Mouse (Mus musculus) thymus, postnatal 4 days (tissue): Measurements from ENCODE around the gene Izumo2.

Experiments
- DNase-seq: peaks from one replicate; pipeline ENCODE4 v3.0.0; 2021

The Izumo2 gene

GRCm38 (mm10) chr7:44708574-44708973, at the start of gene Izumo2:
Gene Izumo2, plus strand, starts transcription at chr7:44708742.
- no peak for DNase-seq

- DNase-seq: no peak
Observed at GRCm38 (mm10) chr7:44661219-44661618, 47.3 kb upstream of the Izumo2 start.

DNA sequence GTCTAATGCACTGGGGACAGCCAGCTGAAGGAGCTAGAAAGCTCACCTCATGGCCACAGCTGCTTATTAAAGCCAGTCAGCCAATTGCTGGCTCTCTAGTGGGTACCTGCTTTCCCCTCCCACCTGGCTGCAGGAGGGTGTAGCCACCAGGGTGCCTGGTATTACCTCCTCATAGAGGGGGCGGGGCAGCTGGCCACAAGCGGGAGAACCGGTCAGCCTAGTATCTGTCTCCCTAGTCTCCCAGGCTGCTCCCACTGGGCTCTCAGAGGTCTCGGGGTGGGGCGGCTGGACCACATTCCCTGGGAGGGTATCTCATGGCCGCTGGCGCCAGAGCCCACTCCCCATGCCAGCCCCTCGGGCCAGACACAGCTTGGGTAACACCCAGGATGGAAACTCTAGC, 46.4 kb upstream of the Izumo2 start:
- no peak for DNase-seq

GRCm38 (mm10) chr7:44662569-44662968, 46.0 kb upstream of the Izumo2 start:
- DNase-seq: no peak

GRCm38 (mm10) chr7:44663546-44663945, 45.0 kb upstream of the Izumo2 start:
- no peak for DNase-seq

DNA sequence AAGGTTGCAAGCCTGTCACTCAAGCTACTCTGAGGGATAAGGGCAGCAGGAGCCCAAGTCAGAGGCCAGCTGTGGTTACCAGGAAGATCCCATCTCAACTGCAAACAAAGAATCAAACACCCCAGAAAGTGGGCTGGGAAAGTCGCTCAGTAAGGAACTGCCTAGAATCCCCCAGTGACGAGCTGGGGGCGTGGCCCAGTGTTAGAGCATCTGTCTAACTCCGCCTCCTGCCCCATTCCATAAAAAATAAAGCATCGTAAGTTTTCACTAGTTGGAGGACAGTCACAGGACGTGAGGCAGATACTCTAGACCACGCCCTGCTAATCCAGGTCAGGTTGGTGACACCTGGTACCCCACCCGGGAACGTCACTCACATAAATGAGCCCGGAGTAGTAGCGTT, 43.8 kb upstream of the Izumo2 start:
- DNase-seq: no peak

- DNase-seq: no peak
Observed at GRCm38 (mm10) chr7:44666462-44666861, 42.1 kb upstream of the Izumo2 start.

- no peak for DNase-seq
Observed at GRCm38 (mm10) chr7:44667996-44668738, 40.4 kb upstream of the Izumo2 start.

GRCm38 (mm10) chr7:44669103-44669502, 39.4 kb upstream of the Izumo2 start:
- no peak for DNase-seq

- DNase-seq: peak; percentile 22
Observed at GRCm38 (mm10) chr7:44670803-44671202, 37.7 kb upstream of the Izumo2 start, which contains the start of gene Myh14. Gene Myh14, minus strand, starts transcription at chr7:44670843.

DNA sequence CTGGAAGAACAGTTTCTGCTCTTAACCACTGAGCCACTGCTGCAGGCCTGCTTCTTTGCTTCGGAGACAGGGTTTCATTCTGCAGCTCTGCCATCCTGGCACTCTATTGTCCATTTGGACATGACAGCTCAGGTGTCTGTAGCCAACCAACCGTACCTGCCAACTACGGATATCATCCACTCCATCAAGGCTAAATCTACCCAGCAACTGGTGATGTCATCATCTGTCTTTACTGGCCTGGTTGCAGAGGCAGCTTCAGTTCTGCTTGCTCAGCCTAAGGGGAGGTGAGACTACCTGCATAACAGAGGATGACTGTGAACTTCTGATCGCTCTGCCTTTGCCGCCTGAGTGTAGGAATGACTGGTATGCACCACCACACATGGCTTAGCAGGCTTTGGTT, 36.3 kb upstream of the Izumo2 start:
- no peak for DNase-seq

DNA sequence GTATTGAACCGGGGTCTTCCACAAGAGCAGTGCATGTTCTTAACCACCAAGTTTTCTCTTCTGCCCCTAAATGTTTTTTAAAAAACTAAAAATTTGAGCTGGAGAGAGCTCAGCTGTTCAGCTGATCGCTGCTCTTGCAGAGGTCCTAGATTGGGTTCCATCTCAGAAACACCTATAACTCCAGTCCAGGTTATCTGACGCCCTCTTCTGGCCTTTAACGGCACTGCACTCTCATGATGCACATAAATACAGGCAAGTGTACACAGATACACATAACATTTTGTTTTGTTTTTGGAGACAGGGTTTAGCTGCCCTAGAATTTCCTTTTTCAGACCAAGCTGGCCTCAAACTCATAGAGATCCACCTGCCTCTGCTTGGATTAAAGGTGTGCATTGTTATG, 34.0 kb upstream of the Izumo2 start:
- DNase-seq: no peak

DNA sequence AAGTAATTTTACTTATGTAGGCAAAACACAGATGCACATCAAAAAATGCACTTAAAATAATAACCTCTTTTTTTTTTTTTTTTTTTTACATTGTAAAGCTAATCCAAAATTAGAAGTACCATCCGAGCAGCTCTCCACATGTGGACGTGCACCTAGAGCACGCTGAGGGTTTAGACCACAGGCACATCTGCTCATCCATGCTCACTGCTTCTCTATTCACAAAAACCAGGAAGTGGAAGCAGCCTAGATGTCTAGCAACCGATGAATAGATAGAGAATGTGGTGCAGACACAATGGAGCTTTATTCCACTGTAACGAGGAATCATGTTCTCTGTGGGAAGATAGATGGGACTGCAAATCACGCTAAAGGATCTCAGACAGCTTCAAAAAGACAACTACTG, 33.4 kb upstream of the Izumo2 start:
- no peak for DNase-seq

DNA sequence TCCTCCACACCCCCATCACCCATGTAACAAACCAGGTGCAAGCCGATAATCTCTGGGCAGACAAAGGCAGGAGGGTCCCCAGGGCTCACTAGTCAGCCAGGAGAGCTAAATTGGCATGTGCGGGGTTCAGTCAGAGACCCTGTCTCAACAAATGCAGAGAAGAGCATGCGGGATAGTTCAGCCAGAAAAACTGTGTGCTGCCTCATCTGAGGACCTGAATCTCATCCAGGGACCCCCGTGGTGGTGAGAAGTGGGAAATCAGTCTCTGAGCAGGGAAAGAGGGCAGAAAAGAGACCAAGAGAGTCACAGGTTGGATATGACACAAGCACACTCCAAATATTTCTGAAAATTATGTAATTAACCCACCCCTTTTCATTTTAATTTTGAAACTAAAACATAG, 32.4 kb upstream of the Izumo2 start:
- no peak for DNase-seq

DNA sequence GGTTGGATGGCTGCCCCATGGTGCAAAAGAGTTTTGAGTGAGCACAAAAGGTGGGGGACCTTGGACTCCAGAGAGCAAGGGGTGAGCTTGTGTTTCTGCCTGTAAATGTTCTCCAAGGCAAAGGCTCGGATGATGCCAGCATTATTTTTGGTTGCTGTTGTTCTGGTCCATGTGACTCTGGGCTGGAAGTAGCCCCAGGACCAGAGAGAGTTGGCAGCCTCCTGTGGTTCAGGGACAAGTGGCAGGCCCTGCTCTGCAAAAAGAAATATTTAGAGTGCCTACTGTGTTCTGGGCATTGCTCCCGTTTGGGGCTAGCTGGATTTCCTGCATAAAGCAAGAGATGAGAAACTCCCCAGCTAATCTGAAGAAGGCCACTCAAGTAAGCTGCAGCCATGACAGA, 31.9 kb upstream of the Izumo2 start:
- no peak for DNase-seq

- no peak for DNase-seq
Observed at GRCm38 (mm10) chr7:44683656-44684055, 24.9 kb upstream of the Izumo2 start.

DNA sequence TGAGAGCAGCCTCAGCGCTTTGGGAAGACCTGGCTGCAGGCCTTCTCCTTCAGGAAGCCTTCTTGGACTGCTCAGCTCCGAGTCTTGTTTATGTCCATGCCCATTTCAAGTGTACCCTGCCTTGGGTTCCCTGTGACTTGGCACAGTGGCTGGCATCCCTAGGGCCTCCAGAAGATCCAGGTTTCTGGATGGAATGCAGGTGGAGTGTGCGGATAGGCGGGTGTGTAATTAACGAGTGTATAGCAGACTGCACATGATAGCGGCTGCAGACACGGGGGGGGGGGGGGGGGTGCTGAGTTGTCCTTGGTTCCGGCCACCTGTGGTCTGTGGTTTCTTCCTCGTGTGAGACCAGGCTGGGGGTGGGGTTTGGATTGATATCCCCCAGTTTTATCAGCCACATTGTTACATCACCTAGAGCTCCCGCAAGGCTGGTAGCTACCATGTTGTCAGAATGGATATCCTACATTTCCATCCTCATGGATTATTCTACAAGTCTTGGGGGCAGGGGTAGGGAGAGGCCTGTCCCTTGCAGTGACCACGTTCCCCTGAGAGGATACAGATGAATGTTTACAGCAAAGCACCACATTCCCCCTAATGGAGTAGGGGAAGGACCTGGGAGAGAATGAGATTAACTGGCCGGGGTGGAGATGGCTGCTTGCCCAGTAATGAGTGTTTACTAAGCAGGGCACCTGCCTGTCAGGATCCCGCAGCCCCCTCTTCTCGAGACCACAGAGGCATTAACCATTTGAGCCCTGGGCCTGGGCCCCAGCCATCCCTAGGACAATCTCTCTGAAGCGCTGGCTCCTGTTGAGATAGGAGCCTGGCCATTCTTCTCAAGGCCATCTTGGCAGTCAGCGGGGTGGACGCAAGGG, 22.8 kb upstream of the Izumo2 start:
- no peak for DNase-seq

DNA sequence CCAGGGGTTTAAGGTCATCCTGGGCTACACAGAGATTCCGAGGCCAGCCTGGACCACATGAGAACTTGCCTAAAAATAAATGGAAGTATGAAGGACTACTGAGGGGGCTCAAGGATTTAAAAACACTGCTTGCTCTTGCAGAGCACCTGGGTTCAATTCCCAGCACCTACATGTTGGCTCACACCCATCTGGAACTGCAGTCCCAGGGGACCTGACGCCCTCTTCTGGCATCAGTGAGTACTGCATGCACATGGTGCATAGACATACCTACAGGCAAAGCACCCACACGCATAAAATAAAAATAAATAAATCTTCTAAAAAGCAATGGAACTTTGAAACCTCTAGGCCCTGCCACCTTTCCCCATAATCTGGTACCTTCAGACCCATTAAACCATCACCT, 19.7 kb upstream of the Izumo2 start:
- DNase-seq: no peak

- no peak for DNase-seq
Observed at GRCm38 (mm10) chr7:44689331-44689730, 19.2 kb upstream of the Izumo2 start.

- no peak for DNase-seq
Observed at GRCm38 (mm10) chr7:44693427-44694175, 14.9 kb upstream of the Izumo2 start.

GRCm38 (mm10) chr7:44695223-44695622, 13.3 kb upstream of the Izumo2 start:
- DNase-seq: no peak

GRCm38 (mm10) chr7:44697191-44697710, 11.3 kb upstream of the Izumo2 start:
- DNase-seq: no peak

- no peak for DNase-seq
Observed at GRCm38 (mm10) chr7:44697980-44698379, 10.6 kb upstream of the Izumo2 start.
